Mouse (Mus musculus) adrenal gland, adult 2 months (tissue): ENCODE data around the gene Arhgef10l. TPM values are rescaled to one million over a fixed set of nuclear protein-coding genes. Genes with fewer than 3 reads are reported as not detected.

ENCODE experiments used
- DNase-seq: peaks from one replicate; pipeline ENCODE4 v3.0.0; 2021
- polyA plus RNA-seq: library from polyadenylated mRNA; depleted of rRNA; stranded (reverse); fragments of >200 nt; gene quantifications from 2 replicates; pipeline ENCODE4 v1.2.3, GENCODE M21; 2012
- total RNA-seq, 2 experiments: library from RNA; stranded (reverse); gene quantifications; 2 replicates each; pipeline ENCODE4 v1.2.3; 2021

Gene Arhgef10l
- total and polyA plus RNA-seq, 3 experiments = 7.5 to 30.8 (median 13.3) TPM

DNA sequence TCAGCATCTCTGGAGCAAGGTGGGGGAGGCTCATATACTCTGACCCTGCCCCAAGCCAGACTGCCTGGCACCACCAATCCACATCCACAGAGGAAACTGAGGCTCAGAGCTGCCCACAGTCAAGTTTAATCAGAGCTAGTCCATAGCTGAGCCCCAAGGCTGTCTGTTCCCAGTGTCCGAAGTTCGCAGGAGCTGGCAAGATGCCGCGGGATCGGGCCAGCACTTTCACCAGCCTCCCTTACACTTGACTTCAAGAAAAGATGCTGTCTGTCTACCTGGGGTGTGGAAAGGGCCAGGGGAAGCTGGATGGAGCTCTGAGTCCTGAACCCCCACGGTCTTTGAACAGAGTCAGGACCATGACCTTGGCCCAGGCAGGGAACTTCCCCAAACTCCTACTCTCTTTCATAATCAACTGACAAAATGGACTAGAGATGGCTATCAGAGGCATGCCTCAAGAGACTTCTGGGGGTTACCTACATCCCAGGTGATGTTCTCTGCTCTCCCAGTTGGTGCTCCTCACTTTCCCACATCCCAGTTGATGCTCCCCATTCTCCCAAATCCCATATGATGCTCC, 34.4 kb downstream of the Arhgef10l start:
- peak; percentile 71 for DNase-seq

- DNase-seq = peak; percentile 85
These were observed 35.1 kb downstream of the Arhgef10l start for GRCm38 (mm10) chr4:140630651-140631241.

DNA sequence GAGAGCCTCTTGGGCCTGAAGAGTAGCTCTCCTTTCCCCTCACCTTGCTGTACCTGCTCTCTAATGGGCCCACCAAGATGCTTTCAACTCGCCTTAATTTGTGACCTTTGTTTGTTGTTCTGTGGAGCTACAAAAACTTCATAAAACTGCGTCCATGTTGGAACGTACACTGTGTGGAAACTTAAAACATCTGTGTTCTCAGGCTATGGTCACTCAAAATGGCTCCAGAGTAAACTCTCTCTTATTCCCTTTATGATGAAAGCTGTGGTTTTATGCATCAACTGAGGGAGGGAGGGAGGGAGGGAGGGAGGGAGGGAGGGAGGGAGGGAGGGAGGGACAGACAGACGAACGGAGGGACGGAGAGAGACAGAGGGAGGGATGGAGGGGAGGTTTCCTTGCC, 35.7 kb downstream of the Arhgef10l start:
- no peak for DNase-seq

- no peak for DNase-seq
These were observed 36.8 kb downstream of the Arhgef10l start for GRCm38 (mm10) chr4:140628971-140629370.

- DNase-seq = peak; percentile 26
These were observed 37.3 kb downstream of the Arhgef10l start for GRCm38 (mm10) chr4:140628412-140628943.

- no peak for DNase-seq
These were observed 39.9 kb downstream of the Arhgef10l start for GRCm38 (mm10) chr4:140625651-140626525.

DNA sequence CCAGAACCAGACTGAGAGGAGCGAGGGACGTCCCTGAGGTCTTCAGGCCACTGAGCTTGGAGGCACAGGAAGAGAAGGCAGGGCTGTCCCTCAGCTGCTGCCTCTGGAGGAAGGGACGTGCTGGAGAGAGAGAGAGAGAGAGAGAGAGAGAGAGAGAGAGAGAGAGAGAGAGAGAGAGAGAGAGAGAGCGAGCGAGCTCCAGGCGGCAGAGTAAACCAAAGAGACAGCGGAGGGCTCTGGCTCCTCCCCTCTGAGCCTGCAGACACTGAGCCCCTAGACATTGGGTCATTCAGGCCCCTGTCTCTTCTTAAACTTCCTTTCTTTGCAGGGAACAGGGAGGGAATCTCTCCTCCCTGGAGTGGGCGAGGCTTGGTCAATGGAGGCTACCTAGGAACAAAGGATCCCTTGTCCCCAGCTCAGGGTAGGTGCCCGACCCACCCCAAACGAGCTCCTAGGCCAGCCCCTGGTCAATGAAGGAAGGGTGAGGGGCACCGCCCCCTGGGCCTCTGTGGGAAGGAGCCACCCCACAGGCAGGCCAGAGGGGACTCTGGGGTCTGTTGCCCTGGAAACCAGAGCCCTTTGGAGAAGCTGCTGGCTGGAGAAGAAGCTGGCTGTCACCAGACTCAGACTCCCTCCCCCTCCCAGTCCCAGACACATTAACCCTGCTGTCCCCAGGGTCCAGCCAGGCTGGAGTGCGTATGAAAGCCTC, 41.2 kb downstream of the Arhgef10l start:
- DNase-seq = peak; percentile 25

GRCm38 (mm10) chr4:140624087-140624467, 41.7 kb downstream of the Arhgef10l start:
- no peak for DNase-seq

- DNase-seq = no peak
These were observed 43.0 kb downstream of the Arhgef10l start for GRCm38 (mm10) chr4:140622819-140623218.

GRCm38 (mm10) chr4:140620496-140620895, 45.3 kb downstream of the Arhgef10l start:
- no peak for DNase-seq

GRCm38 (mm10) chr4:140617391-140618385, 48.1 kb downstream of the Arhgef10l start:
- peak; percentile 57 for DNase-seq

DNA sequence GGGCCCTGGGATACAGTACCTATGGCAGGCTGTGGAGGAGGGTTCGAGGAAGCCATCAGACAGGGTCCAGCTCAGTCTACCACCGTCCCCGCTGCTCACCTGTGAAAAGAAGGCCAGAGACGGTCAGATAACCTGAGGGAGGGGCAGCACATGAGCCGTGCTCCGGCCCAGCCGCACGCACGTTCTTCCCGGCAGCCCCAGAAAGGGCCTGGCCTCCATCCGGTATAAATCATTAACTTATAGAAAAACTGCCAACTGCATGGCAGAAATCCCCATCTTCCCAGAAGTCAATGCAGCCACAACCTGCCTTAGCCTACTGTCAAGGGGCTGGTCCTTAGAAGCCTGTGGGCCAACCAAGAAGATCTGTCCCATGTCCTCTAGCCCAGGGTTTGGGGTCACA, 48.9 kb downstream of the Arhgef10l start:
- no peak for DNase-seq

GRCm38 (mm10) chr4:140616196-140616595, 49.6 kb downstream of the Arhgef10l start:
- DNase-seq = no peak

DNA sequence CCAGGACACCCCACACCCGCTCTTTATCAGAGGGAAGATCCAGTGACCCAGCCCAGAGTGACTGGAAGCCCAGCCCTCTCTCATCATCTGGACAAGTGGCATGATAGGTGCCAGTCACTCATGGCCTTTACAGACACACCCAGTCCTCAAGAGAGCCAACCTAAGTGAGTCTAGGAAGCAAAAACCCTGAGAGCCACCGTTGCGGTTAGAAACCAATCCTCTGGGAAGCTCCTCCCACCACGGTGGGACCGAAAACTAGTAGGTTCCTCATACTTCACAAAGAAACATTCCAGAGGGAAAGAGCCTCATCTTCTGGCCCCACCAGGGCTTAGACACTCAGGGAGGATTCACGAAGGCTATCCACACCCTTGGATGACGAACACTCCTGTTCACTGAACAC, 50.0 kb downstream of the Arhgef10l start:
- DNase-seq = no peak

GRCm38 (mm10) chr4:140614553-140614952, 51.3 kb downstream of the Arhgef10l start:
- DNase-seq = no peak

- DNase-seq = no peak
These were observed 51.7 kb downstream of the Arhgef10l start for GRCm38 (mm10) chr4:140614145-140614544.

GRCm38 (mm10) chr4:140610841-140611609, 54.8 kb downstream of the Arhgef10l start:
- no peak for DNase-seq

- no peak for DNase-seq
These were observed 57.5 kb downstream of the Arhgef10l start for GRCm38 (mm10) chr4:140608228-140608720.

- no peak for DNase-seq
These were observed 59.0 kb downstream of the Arhgef10l start for GRCm38 (mm10) chr4:140606779-140607178.

DNA sequence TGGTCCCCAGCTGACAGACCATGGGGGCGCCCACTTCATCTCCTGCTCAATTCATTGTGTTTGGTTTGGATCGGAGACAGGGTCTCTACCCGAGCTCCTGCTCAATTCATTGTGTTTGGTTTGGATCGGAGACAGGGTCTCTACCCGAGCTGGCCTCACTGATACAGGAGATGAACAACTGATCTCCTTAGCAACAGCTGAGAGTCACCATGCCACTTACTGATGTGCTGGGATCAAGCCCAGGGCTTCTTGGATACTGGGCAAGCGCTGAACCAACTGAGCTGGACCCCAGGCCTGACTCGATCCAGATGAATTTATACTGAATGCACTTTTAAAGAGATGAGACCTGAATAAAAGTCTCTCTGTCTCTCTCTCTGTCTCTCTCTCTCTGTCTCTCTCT, 59.6 kb downstream of the Arhgef10l start:
- DNase-seq = no peak
